Mouse (Mus musculus): ENCODE measurements around the gene Ryr2. TPM values are rescaled to one million over a fixed set of nuclear protein-coding genes. Genes with fewer than 3 reads are reported as not detected.
"Not testable (repeated sequence)": the region's sequence is repeated elsewhere in the genome, so short reads cannot be mapped to it uniquely, and the experiment has no call there.

Gene Ryr2
- not detected in 2 replicates for total RNA-seq (2015; ENCODE audit: low replicate concordance)
- not detected in 2 replicates for total RNA-seq (2017; ENCODE audit: low replicate concordance)

DNA sequence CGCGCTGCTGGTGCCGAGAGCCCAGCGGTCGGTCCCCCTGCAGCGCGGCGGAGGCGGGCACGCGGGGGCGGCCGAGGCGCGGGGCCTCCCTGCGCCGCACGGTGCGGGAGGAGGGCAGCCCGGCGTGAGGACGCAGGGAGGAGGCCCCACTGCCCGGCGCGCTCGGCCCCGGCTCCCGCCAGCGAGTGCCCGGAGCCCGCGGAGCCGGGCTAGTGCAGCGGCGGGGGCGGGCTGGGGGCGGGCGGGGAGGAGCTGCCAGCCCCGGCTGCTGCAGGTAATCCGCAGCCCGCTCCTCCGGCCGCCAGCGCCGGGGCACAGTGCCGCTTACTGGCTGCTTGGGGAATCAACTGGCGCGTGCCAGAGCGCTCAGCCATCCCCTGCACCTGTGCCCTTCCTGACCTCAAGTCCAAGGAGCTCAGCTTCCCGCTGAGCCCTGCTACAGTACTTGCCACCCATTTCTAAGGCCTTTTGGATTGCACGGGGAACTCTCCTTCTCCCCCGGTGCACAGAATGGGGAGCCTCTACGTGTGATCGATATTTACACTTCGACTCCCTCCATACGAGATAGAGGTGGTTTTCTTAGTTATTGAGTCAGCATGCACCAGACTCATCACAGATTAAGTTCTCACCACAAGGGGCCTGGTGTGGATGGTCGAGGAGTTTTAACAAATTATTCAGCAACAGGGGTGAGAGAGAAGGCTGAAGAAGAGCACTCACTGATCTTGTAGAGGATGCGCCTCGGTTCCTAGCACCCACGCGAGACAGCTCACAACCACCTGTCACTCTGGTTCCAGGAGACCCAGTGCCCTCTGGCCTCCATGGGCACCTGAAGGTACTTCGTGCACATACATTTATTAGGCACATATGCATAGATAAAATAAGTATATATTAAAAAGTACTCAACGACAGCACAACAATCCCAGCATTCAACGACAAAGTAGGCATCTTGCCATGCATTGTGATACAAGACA lies at the start of gene Ryr2:
Gene Ryr2, minus strand, starts transcription at position 284 of the 971 bp plus-strand sequence.
- ATAC-seq (replicated peaks; ENCODE audit: low FRiP score, poor library complexity, severe bottlenecking) = no peak

DNA sequence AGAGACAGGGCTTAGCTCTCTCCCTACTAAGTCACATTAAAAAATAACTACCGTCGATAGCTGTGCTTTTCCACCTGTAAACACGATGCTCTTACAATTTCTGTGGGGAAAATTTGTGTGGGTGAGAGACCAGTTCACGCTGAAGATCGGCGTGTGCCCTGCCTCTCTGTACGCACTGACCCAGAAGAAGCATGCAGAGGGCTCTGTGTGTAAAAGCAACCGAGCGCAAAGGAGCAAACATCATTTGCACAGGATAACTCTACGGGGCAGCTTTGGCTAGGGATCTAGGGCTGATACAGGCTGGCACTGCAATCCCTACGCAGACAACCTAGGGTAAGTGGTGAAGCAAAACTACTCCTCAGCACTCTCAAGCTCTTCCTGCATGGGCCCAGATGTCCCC lies 47.2 kb upstream of the Ryr2 start:
- ATAC-seq (replicated peaks; ENCODE audit: low FRiP score, poor library complexity, severe bottlenecking) = no peak

DNA sequence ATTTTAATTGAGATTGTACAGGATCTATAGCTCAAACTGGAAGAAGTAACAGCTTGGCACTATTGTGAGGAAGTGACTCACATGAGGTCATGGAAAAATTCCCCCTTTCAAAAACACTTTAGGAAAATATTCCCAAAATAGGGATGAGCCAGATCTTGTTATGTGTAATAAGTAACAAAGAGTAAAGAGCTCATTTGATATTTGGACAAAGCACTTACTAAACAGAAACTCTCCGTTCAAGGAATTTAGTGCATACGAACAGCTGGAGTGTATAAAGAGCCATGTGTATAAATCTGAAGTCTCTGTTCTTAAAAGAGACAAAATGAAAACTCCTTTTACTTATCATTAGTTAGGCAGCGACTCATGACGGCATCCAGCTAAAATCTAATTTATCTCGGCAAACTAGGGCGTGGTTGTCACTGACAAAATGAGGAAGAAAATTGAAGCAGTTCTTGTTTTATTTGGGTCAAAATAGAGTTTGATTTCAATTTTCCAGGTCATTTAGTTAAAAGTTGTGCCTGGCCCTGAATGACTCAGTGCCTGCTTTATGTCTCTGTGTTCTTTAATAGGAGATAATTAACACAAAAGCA lies 40.3 kb upstream of the Ryr2 start:
- no peak for ATAC-seq (replicated peaks; ENCODE audit: low FRiP score, poor library complexity, severe bottlenecking)

DNA sequence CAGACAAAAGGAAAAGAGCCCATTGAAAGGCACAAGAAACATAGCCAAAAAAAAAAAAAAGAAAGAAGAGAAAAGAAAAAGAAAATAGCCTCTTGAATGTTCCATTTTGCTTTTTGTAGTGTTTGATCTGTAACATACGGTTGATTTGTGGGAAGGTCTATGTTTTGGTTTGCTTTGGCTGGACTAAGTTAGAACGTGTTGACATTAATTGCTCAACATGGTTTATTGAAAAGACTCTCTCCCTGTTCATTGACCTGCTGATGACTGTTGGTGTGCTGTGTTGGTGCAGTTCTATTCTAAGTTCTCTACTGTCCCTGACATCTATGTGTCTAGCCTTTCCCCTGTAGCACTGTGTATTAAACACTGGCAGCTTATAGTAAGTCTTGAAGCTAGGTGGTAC lies 39.7 kb upstream of the Ryr2 start:
- no peak for ATAC-seq (replicated peaks; ENCODE audit: low FRiP score, poor library complexity, severe bottlenecking)

DNA sequence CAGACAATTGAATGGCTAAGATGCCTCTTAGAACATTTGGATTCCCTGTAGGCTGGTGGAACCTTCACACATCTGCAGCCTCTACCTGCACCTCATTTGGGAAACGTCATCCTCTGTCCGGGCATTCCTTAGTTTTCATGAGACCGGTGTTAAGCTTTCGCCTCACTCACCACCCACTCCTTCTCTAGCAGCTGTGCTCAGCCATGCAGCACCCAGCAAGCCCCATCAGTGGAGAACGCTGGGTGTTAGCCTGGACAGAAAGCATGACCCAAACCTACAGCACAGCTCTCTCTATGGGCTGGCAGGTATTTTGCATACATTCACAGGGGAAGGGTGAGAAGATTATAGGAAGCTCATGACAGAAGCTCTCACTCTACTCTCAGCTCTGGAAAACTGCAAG lies 36.6 kb upstream of the Ryr2 start:
- no peak for ATAC-seq (replicated peaks; ENCODE audit: low FRiP score, poor library complexity, severe bottlenecking)

DNA sequence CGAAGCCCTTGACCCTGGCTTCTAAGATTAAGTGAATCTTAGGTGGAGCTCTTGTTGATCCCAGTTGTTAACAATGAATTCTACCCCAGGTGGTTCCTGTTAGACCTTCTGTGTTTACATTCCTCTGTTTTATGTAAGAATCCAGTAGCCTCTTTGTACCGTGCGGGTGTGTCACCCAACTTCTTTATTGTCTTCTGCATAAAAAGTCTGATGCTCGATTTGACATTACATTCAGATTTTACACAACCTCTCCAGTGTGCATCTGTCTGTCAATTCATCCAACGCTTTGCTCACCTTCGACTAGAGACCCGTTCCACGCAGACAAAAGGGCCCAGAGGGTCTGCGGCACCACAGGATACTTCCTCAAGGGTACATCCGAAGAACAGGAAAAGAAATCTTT lies 29.7 kb upstream of the Ryr2 start:
- not testable (repeated sequence) for ATAC-seq (replicated peaks; ENCODE audit: low FRiP score, poor library complexity, severe bottlenecking)

DNA sequence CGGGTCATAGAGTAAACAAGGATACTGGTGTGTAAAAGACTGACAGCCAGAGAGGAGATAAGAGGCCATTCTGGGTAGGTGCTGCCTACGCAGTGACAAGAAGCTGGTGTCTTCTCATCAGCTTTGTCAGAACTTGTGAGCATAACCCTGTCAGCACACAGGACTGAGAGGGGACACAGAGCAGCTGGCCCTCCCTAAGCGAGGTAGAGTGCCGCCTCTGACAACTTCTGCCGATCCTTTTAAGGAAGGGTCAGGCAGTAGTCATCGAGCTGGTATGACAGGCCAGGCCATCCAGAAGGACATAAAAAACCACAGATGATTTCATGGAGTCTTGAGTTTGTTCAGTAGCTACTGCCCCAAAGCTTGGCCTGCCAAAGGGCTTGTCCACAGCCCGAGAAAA lies 26.8 kb upstream of the Ryr2 start:
- ATAC-seq (replicated peaks; ENCODE audit: low FRiP score, poor library complexity, severe bottlenecking) = no peak

DNA sequence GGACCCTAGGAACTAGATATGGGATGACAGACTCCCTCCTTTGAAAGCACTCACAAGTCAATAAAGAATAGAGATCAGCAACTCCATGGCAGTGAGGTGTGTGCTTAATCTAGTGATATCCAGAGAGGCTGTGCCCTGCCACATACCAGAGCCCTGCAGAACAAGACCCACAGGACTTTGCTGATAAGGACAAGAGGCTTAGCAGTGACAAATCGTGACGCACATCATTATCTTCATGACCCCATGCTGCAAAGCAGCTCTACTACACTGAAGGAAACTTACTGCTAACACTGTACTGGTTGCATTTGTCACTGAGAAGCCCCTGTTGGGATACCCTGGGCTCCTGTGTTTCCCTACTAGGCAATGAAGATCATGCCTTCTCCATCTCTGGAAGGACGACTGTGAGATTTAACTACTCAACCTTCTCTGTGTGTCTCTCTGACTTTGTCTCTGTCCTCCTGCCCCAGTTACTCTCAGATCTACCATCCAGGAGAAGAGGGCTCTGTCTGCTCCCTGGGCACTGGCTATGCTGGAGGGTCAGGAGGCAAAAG lies 25.5 kb upstream of the Ryr2 start:
- no peak for ATAC-seq (replicated peaks; ENCODE audit: low FRiP score, poor library complexity, severe bottlenecking)

DNA sequence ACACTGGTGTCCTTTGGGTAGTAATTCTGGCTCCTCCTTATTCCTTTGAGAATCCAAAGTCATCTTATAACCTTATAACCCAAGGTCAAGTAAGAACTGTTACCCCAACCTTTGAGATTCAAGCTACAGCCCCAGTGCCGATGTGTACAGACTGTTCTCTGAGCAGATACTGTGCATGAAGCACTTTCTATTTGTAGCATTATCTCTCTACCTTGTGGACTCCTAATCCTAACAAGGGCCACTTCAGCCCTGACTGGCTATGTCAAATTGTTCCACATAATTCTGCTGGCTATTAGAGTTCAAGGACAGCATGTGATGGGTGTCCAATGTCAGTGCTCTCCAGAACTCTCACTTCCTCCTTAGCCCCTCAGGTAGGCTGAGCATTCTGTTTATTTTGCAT lies 22.4 kb upstream of the Ryr2 start:
- no peak for ATAC-seq (replicated peaks; ENCODE audit: low FRiP score, poor library complexity, severe bottlenecking)

DNA sequence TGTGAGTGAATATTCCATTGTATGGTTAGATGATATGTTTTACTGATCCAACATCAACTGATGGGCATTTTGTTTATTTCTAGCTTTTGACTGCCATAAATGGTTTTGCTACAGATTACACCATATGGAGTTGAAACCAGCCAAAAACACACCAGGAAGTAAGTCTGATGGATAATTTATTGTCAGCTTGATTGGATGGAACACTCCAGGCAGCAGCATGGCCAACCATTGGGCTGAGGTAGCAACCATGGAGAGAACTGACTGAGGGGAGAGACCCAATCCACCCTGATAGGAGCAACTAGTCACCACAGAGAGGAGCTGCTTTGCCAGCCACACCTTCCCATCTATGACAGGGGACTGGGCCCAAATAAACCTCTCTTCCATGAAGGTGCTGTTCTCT lies 19.4 kb upstream of the Ryr2 start:
- ATAC-seq (replicated peaks; ENCODE audit: low FRiP score, poor library complexity, severe bottlenecking) = no peak

DNA sequence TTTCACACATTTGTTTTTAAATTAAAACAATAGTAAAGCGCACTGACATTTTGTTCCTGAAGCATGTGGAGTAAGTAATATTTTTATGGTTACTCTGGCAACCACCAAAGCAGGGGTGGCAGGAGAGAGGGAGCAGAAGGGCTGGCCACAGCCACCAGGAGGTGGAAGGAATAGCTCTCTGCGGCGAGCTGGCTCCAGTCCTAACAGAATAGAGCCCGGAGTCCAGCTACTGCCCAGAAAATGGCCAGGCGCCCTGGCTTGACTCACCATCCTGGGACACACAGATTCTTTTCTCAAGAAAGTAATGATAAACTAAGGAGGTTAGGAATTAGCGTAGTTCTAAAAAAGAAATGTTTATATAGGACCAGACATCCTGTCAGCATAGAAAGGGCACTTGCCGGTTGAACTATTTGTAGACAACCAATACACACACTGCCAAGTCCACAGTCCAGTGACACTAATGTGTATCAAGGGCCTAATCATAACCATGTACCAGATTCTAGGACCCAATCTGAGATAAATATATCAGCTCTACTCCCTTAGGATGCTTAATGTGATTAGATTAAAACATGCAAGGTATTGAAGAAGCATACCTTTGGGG lies 18.3 kb upstream of the Ryr2 start:
- ATAC-seq (replicated peaks; ENCODE audit: low FRiP score, poor library complexity, severe bottlenecking) = no peak

DNA sequence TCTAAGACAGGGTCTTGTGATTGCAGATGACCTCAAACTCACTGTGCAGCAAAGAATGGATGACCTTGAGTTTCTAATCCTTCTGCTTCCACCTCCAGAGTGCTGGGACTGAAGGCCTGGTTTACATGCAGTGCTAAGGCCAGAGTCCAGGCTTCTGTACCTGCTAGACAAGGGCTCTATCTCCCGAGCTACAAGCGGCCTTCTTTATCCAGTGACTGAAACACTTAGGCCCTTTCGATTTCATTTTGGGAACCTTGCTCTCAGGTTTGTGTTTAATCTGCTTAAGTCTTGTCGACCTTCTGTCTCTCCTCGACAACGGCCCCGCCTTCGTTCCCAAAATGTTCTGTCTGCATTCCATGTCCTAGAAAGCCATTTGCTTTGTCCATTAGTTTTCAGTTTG lies 8.8 kb upstream of the Ryr2 start:
- no peak for ATAC-seq (replicated peaks; ENCODE audit: low FRiP score, poor library complexity, severe bottlenecking)

DNA sequence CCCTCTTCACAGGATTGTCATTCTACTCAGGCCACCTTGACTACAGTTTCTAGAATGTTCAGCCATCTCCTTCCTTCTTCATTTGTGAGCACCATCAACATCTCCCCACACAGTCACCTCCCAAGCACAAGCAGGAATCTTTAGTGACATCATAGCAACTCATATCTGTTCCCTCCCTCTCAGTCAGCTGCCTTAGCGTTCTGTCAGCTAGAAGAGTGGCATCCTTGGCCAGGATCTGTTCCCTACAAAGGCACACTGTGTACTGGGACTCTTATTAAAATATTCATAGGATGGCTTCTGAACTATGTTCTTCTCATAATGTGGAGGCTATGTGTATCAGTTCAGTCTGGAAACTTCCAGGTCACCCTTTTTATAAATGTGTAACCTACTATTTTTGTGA lies 8.1 kb upstream of the Ryr2 start:
- no peak for ATAC-seq (replicated peaks; ENCODE audit: low FRiP score, poor library complexity, severe bottlenecking)

DNA sequence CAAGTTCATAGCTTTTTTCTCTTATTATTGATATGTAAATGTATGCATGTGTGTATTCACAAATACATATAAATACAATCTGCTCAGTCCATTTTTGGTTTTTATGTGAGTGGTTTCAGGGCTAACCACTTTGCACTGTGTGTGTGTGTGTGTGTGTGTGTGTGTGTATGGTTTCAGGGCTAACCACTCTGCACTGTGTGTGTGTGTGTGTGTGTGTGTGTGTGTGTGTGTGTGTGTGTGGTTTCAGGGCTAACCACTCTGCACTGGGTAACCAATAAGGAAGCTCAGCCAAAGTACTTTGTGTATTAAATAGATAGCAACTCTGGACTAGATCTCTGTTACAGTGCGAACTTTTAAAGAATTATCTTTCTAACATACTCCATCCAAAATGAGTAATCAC lies 2.2 kb upstream of the Ryr2 start:
- ATAC-seq (replicated peaks; ENCODE audit: low FRiP score, poor library complexity, severe bottlenecking) = no peak

DNA sequence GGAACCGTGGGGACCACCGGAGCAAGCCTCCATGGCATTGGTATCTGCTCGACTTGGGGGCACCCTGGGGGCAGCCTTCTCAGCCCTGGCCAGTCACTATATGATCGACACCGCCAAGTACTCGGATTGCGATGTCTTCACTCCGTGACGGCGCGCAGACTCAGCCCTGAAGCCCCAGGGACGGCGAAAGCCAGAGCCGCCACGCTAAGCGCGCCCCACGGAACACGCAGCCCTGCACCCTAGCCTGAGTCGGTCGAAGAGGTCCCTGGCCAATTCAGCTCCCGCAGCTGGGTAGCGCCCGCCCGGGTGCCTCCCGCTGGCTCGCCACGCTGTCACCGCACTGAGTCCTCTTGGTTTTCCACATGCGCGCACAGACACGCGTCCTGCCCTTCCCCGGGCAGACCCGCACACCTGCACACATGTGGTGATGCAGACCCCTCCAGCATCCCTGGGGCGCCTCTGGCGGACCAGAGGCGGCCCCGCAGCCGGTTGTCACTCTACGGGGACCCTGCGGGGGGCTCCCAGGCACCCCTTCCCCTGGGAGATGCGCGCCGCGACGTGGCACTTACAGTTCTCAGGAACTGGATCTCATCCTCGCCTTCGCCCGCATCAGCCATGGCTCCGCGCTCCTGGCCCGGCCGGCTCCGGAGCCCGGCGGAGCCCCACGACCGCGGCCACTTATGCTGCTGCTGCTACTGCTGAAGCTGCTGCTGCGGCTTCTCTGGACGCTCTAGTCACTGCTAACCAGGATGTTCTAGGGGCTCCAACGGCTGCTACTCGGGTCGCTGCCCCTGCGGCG lies 716 bp downstream of the Ryr2 start:
- ATAC-seq (replicated peaks; ENCODE audit: low FRiP score, poor library complexity, severe bottlenecking) = no peak

DNA sequence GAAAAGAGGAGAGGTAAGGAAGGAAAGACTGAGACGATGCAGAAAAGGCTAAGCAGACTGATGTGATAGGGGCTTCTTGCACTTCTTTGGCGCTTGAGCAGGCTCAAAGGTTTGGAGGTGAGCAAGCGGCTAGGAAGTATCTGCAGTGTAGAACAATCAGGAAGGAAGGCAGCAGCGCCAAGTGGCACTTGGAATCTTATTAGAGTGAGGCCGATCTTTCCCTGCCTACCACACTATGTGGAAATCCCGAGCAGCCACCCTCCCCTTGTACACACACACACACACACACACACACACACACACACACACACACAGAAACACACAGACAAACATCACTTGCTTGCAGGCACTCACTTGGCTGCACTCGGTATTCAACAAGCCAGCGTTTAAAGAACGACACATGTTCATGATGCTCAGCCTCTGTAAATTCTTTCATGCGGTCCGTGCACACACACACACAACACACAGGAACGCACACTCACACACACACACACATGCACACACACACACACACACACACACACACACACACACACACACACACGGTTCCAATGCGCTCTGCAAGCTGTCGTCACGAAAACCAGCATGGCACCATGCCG lies 1.4 kb downstream of the Ryr2 start:
- no peak for ATAC-seq (replicated peaks; ENCODE audit: low FRiP score, poor library complexity, severe bottlenecking)

DNA sequence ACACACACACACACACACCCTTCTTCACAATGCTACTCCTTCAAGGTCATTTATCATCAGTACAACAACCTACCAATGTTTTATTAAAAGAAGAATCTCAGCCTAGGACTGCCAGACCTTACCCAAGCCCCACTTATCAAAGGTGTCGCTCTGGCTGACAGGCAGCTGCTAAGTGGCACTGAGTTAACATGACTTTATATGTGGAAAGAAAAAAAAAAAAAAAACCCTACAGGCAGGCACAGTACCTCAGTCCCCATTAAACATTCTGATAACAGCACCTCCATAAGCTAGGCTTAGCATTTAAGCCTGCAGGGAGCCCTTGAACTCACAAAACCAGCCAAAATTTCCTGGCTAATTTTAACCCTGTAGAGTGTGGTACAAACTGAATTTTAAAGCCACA lies 2.4 kb downstream of the Ryr2 start:
- no peak for ATAC-seq (replicated peaks; ENCODE audit: low FRiP score, poor library complexity, severe bottlenecking)

DNA sequence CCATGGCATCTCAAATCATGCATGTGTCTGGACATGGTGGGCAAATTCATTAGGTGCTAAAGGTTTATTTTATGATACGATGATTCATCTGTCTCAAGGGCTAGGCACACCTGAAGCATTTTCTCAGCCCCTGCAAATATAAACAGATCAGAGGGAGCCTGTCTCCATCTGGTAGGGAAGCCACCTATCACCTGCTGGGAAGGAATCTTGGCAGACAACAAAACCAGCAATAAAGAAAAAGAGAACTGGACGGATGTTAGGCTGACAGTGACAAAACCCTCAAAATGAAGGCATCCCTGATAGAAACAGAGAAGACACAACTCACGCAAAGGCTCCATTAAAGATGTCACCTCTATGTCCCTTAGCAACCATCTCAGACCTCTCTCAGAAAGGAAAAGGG lies 3.7 kb downstream of the Ryr2 start:
- no peak for ATAC-seq (replicated peaks; ENCODE audit: low FRiP score, poor library complexity, severe bottlenecking)

DNA sequence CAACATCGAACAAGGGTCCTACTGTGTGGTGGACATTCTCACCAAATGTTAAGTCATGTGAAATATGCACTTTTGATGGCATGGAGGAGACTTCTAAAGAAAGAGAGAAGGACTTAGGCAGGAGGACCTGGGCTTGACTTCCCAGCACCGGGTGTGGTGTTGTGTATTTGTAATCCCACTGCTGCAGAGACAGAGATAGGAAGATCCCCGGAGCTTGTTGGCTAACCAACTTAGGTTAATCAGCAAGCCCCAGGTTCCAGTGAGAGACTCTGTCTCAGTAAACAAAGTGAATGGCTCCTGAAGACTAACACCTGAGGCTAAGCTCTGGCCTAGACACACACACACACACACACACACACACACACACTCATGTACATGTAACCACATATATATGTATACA lies 7.3 kb downstream of the Ryr2 start:
- ATAC-seq (replicated peaks; ENCODE audit: low FRiP score, poor library complexity, severe bottlenecking) = no peak

DNA sequence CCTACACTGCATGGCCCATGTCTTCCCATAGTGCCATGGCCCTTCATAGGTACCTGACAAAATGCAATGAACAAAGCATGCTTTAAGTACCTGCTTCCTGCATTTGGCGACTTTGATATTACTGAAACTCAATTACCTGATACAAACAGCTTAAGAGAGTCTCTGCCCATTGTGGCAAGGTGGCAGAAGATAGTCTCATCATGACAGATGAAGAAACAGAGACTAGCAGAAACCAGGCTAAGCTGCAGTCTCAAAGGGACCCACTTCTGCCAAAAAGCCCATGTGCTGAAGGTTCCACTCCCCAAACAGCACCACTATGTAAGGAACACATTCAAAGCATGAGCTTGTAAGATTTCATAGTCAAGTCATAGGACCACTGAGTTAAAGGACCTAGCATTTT lies 7.8 kb downstream of the Ryr2 start:
- ATAC-seq (replicated peaks; ENCODE audit: low FRiP score, poor library complexity, severe bottlenecking) = no peak

Data from erythroid progenitor cell, adult 5-6 weeks (primary cell).